Mouse (Mus musculus): Measurements from ENCODE around the gene Exph5.

- TF ChIP-seq CTCF (IDR thresholded peaks at IDR 0.05; ENCODE audit: extremely low read depth, insufficient read depth, insufficient read length, insufficient replicate concordance), result no peak
- no peak for TF ChIP-seq POLR2A (IDR thresholded peaks at IDR 0.05; ENCODE audit: low read depth, low read length)
These were observed 102.7 kb downstream of the Exph5 start for GRCm38 (mm10) chr9:53404050-53404752.

Measured in spleen, adult 2 months (tissue).